Mouse (Mus musculus): ENCODE data around the gene Gm5901.

The Gm5901 gene

GRCm38 (mm10) chr7:105404268-105404667 lies 29.4 kb downstream of the Gm5901 start, which contains the start of gene Cnga4:
Gene Cnga4, plus strand, starts transcription at chr7:105404568.
- no peak for DNase-seq (ENCODE audit: low read depth, low spot score)

DNA sequence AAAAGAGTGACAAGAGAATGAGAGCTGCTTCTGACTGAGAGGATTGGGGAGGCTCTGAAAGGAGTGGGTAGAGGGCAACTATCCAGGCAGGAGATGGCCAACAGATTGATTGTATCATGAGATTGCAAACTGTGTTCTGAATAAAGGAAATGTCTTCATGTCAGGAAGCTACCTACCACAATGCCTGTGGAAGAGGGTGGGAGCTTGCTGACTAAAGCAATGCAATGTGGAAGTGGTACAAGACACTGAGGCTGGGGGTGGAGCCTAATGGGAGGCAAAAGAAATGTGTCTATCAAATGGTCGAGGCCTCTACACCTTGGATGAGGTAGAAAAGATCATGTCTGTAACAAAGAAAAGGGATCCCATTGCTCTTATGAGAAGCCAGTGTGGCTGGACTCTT lies 31.5 kb downstream of the Gm5901 start:
- no peak for DNase-seq (ENCODE audit: low read depth, low spot score)

GRCm38 (mm10) chr7:105411874-105412632 lies 37.2 kb downstream of the Gm5901 start:
- DNase-seq (ENCODE audit: low read depth, low spot score) = peak; percentile 53

GRCm38 (mm10) chr7:105414385-105414784 lies 39.5 kb downstream of the Gm5901 start:
- no peak for DNase-seq (ENCODE audit: low read depth, low spot score)

DNA sequence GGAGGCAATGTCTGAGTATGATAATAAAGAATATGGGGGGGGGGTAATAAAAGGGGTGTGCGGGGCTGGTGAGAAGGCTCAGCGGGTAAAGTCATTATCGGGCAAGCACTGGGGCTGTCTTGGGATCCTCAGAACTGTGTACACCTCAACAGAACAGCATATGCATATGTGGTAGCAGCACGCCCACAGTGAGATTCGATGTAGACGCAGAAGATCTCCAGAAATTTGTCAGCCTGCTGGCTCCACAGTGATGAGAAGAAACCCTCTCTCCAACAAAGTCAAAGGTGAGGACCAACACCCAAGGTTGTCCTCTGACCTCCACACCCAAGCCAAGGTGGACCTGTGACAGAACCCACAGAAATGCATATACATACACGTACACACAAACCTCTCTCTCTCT lies 41.7 kb downstream of the Gm5901 start:
- no peak for DNase-seq (ENCODE audit: low read depth, low spot score)

- no peak for DNase-seq (ENCODE audit: low read depth, low spot score)
Measured at GRCm38 (mm10) chr7:105418106-105418505, 43.3 kb downstream of the Gm5901 start.

DNA sequence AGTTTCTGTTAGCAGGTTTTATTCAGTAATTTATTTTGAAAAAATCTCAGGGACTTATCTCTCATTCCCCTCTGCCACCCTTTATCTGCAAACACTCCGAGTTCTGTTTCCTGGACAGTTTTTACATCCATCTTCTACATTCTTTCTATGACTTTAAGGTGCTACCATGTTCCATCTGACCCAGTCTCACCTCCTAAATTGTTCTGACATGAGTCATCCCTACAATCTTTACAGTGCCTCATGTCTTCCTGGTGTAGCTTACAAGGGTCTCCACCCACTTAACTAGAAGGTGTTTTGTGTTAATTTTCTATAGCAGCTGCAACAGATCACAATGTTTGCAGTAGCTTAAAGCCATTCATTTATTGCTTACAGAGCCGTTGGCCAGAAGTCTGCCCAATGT lies 46.1 kb downstream of the Gm5901 start:
- DNase-seq (ENCODE audit: low read depth, low spot score) = no peak

DNA sequence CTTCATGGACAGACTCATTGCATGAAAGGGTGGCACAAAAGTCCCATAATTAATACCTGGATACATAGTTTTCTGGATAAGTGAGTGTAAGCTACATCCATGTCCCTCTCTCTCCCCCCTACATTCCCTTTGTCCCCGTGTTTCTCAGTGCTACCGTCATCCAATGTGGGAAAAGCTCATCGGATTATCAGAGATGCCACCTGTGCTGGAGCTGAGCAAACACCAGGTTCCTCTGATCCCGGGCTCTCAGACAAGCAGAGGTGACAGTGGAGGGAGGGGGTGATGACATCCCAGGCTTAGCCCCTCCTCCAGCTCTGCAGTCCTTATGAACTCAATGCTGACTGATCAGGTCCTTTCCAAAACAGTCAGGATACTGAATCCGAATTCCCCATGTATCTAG lies 49.5 kb downstream of the Gm5901 start:
- no peak for DNase-seq (ENCODE audit: low read depth, low spot score)

GRCm38 (mm10) chr7:105425424-105426043 lies 50.7 kb downstream of the Gm5901 start, which contains the start of gene Cckbr:
Gene Cckbr, plus strand, starts transcription at chr7:105425731.
- DNase-seq (ENCODE audit: low read depth, low spot score) = no peak

DNA sequence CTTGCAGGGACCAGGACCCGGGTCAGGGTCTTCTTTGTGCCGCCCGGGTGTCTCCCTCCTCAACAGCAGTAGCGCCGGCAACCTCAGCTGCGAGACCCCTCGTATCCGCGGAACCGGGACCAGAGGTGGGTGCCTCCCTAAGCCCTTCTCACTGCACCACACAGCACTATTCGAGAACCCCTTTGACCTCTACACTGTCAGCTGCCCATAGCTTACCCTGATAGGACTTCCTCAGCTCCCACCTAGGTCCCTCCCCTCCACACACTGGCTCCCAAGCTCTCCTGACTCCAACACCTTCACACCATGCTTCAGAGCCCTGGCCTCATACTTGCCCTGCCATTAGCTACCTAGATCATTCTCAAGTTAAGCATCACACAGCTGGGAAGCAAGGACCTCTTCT lies 51.2 kb downstream of the Gm5901 start:
- no peak for DNase-seq (ENCODE audit: low read depth, low spot score)

All from CD4-positive helper T cell, adult 2 months (primary cell).